Mouse (Mus musculus) T-helper 2 cell (primary cell): Measurements from ENCODE around the gene Ammecr1.

Source experiments
- in situ Hi-C: fragments of 300-600 bp; cut with MboI, MseI; formaldehyde crosslinking; loops from one replicate; pipeline ENCODE4 v1.15.1; 2025; ENCODE audit warnings: high pct_unique_total_duplicates

Gene Ammecr1

DNA sequence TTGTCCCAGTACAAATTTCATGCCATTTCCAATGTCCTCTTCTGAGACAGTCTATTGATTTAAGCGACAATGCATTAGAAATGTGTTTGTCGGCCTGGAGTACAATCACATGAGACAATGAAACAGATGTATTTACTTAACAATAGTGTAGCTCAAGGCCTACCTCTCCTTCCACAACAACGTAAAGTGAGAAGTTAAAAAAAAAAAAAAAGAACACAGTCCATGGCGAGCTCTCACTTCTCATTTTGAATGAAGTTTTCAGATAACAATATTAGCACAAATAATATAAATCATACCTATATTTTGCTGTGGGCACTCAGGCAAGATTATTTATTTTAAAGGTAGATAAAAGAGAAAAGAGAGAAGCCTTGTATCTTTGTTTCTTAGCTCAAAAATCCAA is 49.8 kb downstream of the Ammecr1 start:
- in situ Hi-C loops: no loop called here

DNA sequence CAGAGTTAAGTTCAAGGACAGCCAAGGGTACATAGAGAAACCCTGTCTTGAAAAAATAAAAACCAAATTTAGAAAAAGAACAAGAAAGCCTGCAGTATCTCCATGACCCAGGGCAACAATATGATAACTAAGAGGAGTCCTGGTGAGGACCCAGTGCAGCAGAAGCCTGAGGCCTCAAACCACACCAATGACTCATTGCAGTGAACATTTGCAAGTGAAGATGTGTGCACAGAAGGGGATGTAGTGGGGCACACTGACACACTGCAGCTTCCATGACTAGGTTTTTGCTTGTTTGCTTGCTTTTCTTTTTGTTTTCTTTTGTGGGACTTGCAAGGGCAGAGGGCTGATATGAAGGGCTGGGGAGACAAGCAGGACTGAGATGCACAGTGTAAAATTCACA is 52.3 kb downstream of the Ammecr1 start:
- in situ Hi-C loops: no loop called here

GRCm38 (mm10) chrX:142903854-142904253 is 62.7 kb downstream of the Ammecr1 start:
- in situ Hi-C loops: no loop called here

DNA sequence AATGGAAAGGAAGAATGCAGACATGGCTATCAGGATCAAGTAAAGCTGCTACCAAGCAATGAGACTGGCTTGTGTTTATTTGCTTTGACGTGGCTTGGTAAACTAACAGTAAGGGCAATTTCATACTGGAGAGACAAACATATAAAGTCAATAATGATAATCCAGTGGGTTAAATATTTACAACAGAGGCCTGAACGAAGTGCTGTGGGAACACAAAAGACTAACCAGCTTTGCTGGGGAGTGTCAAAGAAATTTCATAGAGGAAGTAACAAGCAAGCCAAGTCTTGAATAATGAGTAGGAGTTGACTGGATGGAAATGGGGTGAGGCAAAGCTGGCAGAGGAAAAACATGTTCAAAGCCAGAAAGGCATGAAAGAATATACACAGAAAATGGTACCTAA is 63.9 kb downstream of the Ammecr1 start:
- in situ Hi-C loops: no loop called here

- in situ Hi-C loops: no loop called here
Measured at GRCm38 (mm10) chrX:142901915-142902314, 64.6 kb downstream of the Ammecr1 start.

- in situ Hi-C loops: no loop called here
Measured at GRCm38 (mm10) chrX:142898295-142898887, 68.1 kb downstream of the Ammecr1 start.

DNA sequence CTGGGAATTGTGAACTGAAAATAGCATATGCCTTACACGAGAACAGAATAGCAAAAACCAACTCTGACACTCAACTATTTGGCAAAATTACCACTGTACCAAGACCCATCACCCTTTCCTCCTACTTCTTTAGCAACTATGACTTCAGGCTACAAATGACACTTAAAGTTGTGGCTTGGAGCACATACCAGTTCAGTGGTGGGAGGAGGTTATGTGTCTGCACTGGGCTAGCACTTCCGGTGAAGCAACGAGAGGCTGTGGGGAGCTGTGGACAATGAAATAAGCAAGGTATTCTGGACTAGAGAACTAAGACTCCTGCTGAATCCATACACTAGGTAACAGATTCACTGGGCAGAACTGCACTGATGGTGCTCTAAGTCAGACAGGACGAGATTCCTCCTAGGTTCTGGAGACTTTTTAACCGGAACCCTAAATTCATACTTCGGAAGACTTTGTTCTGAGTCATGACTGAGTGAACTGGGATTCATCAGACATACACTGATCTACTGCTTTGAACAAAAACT is 69.0 kb downstream of the Ammecr1 start:
- in situ Hi-C loops: no loop called here

GRCm38 (mm10) chrX:142895316-142895715 is 71.2 kb downstream of the Ammecr1 start:
- in situ Hi-C loops: no loop called here

GRCm38 (mm10) chrX:142885962-142886361 is 80.6 kb downstream of the Ammecr1 start:
- in situ Hi-C loops: no loop called here

DNA sequence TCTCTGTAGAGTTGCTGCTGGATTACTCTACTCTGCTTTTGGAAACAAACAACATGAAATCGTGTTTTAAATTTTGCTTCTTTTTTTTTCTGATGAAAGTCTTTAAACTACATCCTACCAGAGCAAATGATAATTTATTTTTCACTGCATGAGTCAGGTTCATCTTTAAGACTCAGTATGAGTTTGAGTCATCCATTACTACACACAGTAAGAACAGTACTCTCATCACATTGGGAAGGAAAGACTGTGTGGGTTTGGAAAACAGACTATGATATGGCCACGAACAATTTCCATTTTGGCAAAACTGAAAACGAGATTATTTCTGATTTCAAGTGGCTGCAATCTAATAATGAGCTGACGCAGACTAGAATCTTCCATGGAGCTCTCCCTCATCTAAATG is 82.9 kb downstream of the Ammecr1 start:
- in situ Hi-C loops: no loop called here

GRCm38 (mm10) chrX:142882255-142882654 is 84.3 kb downstream of the Ammecr1 start:
- in situ Hi-C loops: no loop called here

DNA sequence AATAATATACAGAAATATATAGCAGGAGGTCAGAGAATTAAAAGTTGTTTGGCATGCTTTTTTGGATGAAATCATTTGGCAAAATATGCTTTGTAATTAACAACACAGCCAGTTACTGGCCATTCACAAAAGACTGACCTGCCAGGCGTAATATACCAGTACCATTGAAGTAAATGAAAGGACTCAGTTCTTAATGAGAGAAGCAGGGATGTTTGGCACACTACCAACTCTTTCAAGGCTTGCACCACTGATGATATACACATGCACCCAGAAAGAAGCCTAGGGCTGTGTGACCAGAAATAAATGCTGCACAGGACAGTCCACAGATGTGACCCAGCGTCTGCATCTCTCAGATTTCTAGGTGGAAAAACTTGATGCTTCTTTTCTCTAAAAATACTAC is 96.7 kb downstream of the Ammecr1 start:
- in situ Hi-C loops: no loop called here

- in situ Hi-C loops: no loop called here
Measured at GRCm38 (mm10) chrX:142848032-142848431, 118.5 kb downstream of the Ammecr1 start.

- in situ Hi-C loops: no loop called here
Measured at GRCm38 (mm10) chrX:142846266-142846665, 120.3 kb downstream of the Ammecr1 start.

- in situ Hi-C loops: no loop called here
Measured at GRCm38 (mm10) chrX:142841916-142842315, 124.6 kb downstream of the Ammecr1 start.

DNA sequence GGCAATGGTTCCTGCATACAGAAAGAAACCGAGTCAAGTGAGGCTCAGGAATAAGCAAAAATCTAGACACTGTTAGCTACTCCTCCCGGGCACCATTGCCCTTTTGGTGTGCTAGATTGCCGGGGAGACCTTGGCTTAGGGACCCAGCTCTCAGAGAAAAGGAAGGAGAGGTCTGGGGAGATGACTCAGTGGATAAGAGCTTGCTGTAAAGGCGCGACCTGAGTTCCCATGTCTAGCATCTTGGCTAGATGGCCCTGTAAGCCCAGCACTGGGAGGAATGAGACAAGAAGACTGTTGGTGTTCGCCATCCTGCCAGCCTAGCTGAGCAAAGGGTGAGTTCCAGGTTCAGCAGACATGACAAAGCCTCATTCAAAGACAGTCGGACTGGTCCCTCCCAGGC is 127.1 kb downstream of the Ammecr1 start:
- in situ Hi-C loops: no loop called here

DNA sequence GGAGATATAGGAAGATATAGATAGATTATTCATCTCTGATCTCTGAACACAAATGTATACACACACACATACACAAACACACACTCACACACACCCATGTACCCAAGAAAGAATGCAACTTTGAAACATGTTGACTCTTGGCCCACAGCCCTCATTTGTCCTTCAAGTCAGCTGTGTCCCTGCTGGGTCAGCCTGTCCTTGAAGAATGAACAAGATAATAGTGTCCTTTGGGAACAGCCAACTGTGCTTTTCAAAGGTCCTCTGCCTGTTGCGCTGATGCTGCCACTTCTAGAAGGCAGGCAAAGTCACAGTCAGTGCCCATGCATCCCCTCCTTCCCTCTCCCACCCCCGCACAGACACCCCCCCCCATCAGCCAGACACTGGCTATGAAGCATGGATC is 127.7 kb downstream of the Ammecr1 start:
- in situ Hi-C loops: no loop called here

- in situ Hi-C loops: no loop called here
Measured at GRCm38 (mm10) chrX:142837316-142837715, 129.2 kb downstream of the Ammecr1 start.

- in situ Hi-C loops: no loop called here
Measured at GRCm38 (mm10) chrX:142836399-142836798, 130.1 kb downstream of the Ammecr1 start.

DNA sequence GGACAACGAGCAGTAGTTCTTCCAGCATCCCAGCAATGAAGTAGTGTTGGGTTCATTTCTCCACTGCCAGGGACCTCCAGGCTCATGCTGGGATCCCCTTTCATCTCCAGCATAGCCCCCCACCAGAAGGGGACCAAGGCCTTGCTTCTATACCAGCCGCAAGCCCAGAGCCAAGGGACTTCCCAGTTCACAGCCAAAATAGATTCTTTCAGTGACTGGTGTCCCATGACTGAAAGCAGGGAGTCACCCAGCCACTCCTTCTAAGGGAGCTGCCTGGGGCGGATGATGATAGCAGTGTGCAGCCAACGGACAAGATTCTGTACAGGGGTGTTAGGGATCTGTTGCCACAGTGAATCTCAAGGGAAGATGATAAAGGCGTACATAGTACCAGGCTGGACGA is 131.7 kb downstream of the Ammecr1 start:
- in situ Hi-C loops: no loop called here

- in situ Hi-C loops: no loop called here
Measured at GRCm38 (mm10) chrX:142833164-142833796, 133.2 kb downstream of the Ammecr1 start.

DNA sequence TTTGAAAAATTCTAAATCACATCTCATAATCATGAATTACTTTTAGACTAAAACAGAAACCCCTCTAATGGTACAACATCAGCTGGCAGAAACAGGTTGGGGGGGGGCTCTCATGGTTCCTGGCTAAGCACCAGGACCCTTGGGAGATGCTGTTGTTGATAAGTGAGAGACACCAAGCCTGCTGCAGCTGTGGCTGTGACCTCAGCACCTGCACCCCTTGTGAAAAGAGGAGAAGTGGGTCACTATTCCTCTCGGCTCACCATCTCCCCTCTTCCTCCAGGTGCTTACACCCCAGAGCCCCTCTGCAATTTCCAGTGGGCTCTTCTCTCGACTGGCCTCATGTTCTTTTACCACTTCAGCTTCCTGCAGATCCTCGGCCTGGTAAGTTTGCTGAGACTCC is 134.3 kb downstream of the Ammecr1 start:
- in situ Hi-C loops: no loop called here

DNA sequence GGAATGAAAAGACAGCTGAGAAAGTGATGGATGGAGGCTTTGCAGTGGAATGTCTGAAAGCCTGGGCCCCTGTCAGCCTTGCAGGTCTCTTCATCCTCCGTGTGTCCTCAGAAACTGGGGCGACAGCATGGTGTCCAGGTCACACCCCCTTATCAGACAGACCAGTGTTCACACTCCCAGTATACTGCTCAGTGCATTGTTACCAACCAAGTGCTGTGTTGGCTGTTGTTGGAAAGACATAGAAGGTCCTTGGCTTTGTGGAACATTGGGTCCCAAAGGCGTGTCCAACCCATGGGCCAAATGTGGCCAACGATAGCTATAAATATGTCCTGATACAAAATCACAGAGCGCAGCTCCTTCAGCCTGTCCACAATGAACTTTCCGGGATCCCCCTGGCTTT is 136.0 kb downstream of the Ammecr1 start:
- in situ Hi-C loops: no loop called here
